Mouse (Mus musculus) urinary bladder, adult 2 months (tissue): Measurements from ENCODE around the gene Dscaml1. TPM values are rescaled to one million over a fixed set of nuclear protein-coding genes. Genes with fewer than 3 reads are reported as not detected.
A peak's percentile ranks its signal among the peaks of the same experiment; 100 is the strongest.

Source experiments
- DNase-seq: peaks from one replicate; pipeline ENCODE4 v3.0.0; 2022; ENCODE audit warnings: low spot score
- polyA plus RNA-seq: library from polyadenylated mRNA; depleted of rRNA; stranded (reverse); fragments of >200 nt; gene quantifications from 2 replicates; pipeline ENCODE4 v1.2.3, GENCODE M21; 2012

Dscaml1 gene
- polyA plus RNA-seq, 1 experiment: 0.07 TPM

DNA sequence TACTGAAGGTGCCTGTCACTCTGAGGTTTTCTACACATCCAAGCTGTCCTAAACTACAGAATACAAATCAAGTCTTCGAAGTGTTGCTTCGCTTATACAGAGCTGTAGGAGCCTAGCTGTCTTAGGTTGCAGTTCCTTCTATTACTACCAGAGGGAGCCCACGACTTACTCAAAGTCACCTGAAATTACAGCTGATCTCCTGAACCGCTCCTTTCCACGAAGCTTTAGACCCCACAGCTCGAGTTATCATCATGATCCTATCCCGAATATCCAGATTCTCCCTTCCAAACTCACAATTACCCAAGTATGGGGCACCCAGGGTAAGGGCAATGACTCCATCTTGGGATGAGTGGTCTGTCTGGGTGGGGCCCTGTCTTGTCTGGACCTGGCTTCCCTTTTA is 14.6 kb upstream of the Dscaml1 start:
- no peak for DNase-seq

GRCm38 (mm10) chr9:45412287-45412686 is 14.1 kb upstream of the Dscaml1 start:
- DNase-seq: peak; percentile 76

DNA sequence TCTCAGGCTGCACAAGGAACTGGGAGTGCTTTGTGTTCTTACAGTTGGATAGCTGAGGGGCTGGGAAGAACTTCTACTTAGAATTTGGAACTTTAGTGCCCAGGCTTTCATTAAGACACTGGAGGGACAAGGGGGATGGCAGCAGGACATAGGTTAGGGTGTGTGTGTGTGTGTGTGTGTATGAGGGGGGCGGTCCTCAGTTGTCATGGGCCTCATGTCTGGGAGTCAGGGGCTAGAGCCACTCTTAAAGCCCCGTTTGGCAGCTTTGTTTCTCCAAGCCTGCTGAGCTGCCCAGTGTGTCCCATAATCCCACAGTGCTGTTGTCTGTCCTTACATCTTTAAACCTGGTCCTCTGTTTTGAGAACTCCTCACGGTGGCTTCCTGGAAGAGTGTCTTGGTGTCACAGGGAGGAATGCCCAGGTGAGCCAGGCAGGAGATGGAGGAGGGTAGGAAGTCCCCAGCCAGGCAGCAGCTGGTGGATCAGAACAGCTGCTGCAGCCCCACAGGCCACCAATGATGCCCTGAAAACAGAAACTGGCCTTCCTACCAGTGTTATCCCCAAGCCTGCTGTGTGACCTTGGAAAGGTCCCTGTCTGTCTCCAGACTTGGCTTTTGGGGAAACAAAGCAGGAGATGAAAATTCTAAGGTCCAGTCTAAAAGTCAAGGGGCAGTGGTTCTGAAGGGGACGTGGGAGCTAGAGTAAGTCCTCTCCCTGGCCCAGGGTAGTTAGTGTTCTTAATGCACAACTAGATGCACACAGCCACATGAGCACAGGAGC is 13.5 kb upstream of the Dscaml1 start:
- DNase-seq: no peak

GRCm38 (mm10) chr9:45413478-45414140 is 12.8 kb upstream of the Dscaml1 start:
- no peak for DNase-seq

GRCm38 (mm10) chr9:45415912-45416311 is 10.5 kb upstream of the Dscaml1 start:
- DNase-seq: no peak

DNA sequence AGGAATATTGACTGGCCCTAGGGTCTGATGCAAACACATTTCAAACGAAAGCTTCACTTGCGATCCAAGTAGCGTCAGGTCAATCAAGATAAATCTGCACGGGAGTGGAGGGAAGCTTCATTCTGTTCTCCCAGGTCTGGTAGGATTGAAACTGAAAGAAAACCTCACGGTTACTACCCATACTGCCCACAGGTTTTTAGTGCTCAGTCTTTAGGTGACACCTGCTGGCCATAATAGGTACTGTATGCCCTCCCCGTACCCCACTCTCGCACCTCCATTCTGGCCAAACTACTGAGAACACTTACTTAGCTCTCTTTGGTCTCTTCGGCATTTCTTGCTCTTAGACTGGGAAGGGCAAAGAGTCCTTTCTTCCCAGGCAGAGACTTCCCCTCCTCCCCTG is 9.2 kb upstream of the Dscaml1 start:
- DNase-seq: no peak

- DNase-seq: no peak
These were observed 8.2 kb upstream of the Dscaml1 start for GRCm38 (mm10) chr9:45418252-45418651.

DNA sequence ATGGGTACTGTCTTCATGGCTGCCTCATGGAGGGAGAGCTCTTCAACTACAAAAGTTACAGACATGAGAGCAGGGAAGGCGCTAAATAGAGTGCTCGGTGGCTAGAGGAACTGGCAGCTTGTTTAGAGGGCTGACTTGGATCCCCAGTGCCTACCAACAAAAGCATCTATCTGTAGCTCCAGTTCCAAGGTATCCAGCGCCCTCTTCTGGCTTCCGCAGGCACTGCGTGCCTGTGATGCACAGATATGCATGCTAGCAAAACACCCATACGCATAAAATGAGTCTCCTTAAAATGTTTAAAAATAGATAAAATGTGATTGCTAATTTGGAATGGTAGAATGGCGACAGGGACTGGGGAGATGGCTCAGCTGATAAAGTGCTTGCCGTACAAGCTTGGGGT is 5.2 kb upstream of the Dscaml1 start:
- no peak for DNase-seq

GRCm38 (mm10) chr9:45422761-45423298 is 3.6 kb upstream of the Dscaml1 start:
- no peak for DNase-seq

DNA sequence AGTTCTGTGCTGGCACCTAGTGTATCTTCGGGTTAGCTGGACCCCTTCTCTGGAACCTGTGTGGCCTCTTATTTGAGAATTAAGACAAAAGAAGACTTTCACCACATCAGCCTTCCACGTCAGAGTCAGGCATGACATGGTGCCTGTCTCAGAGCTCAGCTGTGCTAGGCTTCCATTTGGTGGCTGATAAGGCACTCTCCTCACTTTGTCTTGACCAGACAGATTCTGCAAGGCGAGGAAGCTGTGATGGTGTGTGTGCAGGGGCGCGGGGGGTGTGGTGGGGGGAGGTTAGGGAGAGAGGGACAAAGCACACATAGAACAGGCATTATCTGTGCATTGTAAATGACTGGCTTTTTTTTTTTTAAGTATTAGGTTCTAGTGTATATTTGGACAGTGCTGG is 3.0 kb downstream of the Dscaml1 start:
- DNase-seq: no peak

GRCm38 (mm10) chr9:45429951-45430697 is 3.7 kb downstream of the Dscaml1 start:
- DNase-seq: no peak

DNA sequence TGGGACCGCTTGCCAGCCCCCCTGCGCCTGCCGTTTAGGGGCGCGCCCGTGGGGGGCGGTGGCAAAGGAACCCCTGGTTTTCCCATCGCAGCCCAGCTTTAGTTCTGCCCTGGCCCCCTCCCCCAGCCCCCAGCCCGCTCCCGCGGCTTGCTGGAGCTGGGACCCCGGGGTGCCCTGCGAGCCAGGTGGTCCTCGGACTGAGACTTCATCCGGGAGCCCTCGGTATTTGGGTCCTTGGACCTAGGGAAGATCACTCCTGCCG is 4.2 kb downstream of the Dscaml1 start:
- DNase-seq: no peak

GRCm38 (mm10) chr9:45431150-45431549 is 4.7 kb downstream of the Dscaml1 start:
- DNase-seq: no peak

- DNase-seq: no peak
These were observed 6.2 kb downstream of the Dscaml1 start for GRCm38 (mm10) chr9:45432639-45433038.

- no peak for DNase-seq
These were observed 6.7 kb downstream of the Dscaml1 start for GRCm38 (mm10) chr9:45433119-45433518.

DNA sequence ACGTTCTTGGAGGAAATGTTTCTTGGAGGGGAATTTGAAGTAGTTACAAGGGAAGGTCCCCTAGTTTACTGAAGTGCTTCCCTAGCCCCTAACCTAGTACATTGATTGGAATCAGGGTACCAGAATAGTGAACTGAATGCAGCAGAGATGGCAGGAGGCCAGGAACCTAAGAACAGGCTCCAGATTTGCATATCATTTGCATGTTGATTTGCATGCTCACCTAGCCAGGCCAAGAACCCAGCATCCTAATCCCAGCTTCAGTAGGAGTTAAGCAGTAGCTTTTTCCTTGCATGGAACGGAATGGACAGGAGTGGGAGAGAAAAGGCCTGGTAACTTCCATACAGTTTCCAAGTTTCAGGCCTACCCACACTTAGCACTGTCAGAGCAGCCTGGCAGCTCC is 7.7 kb downstream of the Dscaml1 start:
- DNase-seq: no peak

DNA sequence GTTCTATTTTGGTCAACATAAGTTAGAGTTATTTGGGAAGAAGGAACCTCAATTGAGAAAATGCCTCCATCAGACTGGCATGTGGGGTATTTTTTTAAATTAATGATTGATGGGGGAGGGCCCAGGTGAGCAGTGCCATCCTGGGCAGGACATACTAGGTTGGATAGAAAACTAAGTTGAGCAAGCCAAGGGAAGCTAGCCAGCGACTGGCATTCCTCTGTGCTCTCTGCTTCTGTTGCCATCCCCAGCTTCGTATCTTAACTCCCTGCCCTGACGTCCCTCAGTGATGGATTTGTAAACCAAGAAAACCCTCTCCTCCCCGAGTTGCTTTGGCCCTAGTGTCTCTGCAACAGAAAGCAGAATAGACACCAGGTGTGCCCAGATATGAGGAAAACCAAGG is 12.6 kb downstream of the Dscaml1 start:
- no peak for DNase-seq

DNA sequence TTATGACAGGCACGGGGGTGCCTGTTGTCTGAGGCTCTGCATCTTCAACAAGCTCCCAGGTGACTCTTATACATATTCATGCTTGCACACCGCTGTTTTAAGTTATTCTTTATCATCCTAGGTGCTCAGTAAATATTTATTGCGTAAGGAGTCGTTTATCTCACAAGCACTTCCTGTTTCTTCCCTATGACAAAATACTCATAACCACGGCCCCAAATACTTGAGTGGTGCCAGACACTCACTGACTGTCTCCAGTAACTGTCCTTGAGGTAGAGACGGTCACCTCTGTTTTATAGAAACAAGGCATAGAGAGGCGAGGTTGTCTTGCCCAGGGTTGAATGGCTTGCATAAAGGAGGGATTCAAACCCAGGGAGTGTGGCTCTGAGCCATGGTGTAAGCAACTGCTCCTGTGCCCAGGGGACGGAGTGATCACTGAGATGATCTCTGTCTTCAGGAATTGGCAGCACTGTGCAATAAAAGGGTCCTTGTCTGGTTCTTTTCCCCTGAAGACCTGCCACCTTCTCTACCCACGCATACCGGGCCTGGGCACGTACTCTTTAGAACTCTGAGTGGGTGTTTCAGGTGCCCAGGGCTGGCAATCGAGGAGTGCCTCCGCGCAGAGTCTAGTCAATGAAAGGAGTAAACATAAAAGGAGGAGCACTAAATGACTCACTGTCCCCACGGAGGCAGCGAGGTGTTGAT is 13.8 kb downstream of the Dscaml1 start:
- DNase-seq: no peak

DNA sequence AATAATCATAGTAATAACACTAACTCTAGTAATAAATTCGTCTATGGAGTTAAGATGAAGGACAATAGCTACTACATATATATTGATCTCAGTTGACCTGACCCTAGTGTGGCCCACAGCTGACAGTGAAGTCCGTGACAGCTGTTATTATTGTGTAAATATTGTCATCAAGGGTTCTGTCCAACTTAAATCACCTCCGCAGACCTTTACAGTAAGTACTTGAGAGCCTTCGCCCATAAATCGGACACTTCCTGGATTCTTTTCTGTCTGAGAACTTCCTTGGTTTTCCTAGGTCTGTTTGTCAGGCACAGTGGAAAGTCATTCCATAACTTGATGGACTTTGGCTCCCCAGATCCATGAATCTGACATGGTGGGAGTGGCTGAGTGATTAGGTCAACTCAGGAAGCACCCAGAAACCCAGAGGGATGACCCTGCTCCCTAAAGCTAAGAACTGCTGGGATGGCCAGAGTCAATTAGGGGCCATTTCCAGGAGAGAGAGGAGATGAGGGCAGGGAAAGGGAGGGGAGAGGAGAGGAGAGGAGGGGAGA is 17.9 kb downstream of the Dscaml1 start:
- DNase-seq: no peak

DNA sequence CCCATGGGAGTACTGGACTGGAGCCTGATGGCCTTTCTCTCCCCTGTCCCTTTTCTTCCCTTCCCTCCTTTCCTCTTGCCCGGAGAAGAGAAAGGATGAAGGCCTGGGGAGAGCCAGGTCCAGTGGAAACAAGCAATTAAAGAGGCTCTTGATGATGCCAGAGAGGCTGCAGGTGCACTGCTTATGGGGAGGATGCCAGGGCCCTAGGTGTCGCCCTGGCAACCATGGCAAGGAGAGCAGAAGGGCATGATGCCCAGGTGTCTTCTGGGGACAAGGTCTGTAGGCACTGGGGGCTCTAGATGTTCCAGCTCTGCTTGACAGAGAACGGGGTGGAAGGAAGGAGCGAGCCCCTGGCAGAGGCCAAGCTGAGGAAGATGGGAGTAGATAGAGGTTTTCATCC is 23.2 kb downstream of the Dscaml1 start:
- DNase-seq: no peak

DNA sequence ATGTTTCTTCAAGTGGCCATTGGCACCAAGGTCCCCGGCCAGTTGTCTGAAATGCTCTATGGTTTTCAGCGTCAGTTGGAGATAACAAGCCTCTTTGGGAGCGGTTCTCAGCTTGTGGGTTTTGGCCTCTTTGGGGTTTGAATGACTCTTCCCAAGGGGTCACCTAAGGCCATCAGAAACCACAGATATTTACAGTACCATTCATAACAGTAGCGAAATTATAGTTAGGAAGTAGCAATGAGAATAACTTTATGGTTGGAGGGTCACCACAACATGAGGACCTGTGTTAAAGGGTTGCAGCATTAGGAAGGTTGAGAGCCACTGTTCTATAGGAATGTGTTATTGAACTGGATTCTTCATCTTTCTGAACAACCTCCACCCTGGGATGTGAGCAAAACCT is 24.9 kb downstream of the Dscaml1 start:
- DNase-seq: no peak

GRCm38 (mm10) chr9:45454032-45454431 is 27.6 kb downstream of the Dscaml1 start:
- DNase-seq: no peak
